Mouse (Mus musculus) heart, adult 8-10 months (tissue): Measurements from ENCODE around the gene Tnnt1. TPM values are rescaled to one million over a fixed set of nuclear protein-coding genes. Genes with fewer than 3 reads are reported as not detected.

Experiments used
- DNase-seq: peaks from one replicate; pipeline ENCODE4 v3.0.0; 2022; ENCODE audit warnings: low spot score
- total RNA-seq, 4 experiments: library from RNA; stranded (reverse); gene quantifications; 2 replicates each; pipeline ENCODE4 v1.2.4; 2022

Gene Tnnt1
- total RNA-seq, 4 experiments from 2014 or later, result 12.4 to 22.1 (median 19.0) TPM

DNA sequence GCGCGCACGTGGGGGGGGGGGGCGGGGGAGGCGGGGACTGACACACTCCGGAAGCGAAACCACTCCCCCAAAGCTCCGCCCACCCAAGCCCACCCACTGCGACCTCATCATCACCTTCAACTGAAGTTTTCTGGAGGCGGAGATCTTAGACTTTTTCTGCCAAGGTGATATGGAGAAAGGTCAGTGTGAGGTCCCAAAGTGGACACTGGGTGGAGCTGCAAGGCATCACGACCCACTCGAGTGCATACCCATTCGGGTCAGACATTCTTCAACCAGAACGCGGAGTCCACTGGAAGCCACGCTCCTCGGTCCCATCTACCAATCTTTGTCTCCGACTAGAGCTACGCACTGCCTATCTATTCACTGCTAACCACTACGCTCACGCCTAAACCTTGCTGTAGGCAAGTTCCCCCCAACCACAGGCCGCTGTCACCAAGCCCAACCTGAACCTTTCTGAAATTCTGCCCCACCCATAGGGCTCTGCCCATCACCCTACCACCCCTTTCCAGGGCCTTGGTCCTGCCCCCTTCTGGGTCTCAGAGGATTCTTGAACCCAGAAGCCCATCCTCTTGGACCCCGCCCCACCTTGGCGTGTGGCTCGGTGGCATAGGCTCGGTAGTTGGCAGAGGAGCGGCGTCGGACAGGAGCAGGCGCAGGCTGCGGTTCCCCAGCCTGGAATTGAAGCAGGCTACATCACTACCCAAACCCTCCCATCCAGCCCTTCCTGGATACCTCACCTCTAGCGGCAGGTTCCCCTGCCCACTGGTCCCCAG lies 5.2 kb upstream of the Tnnt1 start:
- DNase-seq, result no peak

DNA sequence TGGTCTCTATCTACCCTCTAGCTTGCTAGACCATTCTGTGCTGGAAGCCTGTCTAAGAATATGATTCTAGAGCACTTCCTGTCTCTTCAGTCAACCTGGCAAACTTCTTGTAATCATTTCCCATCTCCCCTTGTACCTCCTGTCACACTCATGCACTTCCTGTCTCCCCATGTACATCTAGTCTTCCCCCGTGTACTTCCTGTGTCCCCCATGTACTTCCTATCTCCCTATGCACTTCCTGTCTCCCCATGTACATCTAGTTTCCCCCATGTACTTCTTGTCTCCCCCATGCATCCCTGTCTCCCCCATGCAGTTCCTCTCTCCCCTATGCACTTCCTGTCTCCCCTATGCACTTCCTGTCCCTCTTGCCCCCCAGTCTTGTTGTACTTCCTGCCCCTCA lies 2.3 kb upstream of the Tnnt1 start:
- DNase-seq, result no peak

DNA sequence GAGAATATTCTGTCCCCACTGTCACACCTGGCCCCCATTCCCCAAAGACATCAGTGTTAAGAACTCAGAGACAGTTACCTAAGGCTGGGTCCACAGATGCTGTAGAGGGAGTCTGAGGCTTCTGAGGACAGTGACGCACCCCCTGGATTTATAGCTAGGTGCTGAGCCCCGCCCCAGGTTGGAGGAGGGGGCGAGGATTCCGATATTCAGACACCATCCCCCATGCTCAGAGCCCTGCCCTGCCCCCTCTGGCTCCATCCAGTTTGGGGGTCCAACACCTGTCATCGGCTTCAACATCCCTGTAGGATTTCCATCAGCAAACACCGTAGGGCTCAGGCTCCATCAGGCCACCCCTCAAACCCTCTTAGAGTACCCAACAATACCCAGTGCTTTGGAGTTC lies 329 bp downstream of the Tnnt1 start:
- DNase-seq, result no peak

DNA sequence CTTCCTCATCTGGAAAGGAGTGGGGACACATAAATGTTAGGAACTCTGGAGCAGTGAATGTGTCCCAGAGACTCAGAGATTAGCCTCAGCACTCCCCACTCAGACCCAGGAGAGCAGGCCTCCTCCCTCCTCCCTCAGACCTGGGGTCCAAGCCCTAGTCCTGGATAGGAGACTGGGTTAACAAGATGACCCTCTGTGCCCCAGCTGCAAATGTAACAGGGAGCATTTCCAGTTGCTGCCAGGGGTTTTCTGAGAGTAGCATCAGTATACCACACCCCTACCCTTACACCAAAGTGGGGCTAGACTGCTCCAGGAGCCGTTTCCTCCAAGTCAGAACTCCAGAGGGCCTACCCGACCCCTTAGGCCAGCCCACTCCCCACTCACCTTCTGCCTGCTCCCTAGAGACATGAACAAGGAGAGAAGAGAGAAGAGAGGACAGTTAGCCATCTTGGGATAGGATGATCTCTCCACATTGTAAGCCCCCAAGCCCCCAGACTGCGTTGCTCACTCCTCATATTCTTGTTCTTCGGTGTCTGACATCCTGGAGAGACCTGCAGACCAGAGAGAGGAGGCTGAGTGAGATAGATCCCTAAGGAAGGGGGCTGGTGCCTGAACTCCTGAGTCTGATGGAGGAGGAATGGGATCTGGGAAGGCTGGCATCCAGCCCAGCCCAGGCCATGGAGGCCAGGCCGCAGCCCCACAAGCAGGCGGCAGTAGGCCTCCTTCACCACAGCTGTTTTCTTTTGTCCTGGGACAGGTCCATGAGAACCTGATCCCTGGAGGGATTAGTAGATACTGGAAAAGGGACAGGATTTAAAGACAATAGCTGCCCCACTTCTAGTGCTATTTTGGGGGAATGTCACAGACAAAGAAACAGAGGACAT lies 2.1 kb downstream of the Tnnt1 start:
- no peak for DNase-seq

DNA sequence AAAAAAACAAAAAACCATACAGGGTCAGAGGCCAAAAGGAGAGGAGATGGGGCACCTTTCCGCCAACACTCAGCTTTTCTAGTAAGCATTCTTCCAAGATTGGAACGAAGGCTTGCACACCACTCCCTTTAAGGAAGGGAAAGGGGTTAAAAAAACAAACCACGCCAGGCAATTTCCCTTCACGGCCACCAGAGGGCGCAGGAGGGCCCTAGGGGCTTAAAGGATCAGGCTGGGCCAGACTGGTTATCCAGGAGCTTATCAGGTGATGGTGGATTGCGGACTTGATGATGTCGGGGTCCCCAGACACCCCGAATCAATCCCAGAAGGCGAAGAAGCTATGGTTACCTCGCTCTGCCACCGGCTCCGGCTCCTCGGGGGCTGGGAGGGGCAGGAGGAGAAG lies 2.9 kb downstream of the Tnnt1 start:
- DNase-seq, result no peak

DNA sequence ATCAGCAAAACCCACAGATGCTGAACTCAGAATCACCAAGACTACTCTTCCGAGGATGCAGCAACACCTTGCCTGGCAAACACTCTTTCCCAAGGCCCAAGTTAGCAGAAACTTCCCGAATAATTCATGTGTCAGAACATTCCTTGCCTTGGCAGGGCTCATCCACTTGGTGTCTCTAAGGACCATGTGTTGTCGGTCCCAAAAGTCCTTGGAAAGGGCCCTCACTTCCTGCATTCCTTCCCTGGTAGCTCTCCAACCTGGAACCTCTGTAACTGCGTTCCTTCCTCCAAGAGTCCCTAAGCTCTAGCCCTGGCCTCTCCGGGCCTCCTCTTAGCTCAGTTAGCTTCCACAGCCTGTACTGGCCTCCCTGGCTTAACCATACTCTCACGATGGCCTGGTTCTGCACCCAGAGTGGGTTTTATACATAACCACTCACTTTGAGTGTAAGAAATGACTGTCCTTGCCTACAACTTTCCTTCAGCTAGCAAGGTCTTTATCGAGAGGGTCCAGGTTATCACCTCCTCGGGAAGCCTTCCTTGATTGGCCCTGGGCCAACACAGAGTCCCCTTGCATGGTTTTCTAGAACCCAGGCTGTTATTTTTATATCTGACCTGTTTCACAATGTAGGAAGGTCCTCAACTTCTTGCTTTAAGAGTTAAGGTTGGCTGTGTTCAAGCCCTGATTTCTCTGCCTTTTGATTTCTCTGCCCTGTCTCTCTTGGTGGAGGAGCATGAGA lies 4.5 kb downstream of the Tnnt1 start:
- no peak for DNase-seq

DNA sequence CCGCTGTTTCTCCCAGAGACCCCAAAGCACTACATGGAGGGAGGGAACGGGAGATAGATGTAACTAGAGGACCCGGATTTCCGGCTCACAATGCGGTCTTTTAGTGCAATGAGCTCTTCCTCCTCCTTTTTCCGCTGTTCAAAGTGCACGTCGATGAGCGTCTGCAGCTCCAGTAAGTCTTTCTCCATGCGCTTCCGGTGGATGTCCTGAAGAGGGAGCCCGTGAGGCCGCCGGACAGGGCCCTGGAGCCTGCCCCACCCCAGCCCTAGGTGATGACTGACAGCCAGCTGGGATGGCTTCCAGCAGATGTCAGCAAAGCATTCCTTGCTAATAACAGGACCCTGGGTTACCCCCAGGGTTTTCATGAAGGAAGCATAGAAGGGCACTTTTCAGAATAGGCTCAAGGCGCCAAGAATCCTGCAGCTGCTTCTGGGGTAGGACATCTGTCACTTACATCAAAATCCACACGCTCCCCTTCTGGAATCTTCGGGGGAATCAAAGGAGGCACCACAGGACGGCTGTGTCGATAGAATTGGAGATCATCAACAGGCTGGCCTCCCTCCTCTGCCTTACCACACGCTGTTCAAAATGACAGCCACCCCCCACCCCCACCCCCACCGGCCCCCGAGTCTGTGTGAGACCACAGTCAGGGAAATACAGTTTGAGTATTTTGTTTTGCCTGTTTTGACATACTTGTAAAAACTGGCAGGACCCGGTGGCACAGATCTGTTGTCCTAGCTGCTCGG lies 6.1 kb downstream of the Tnnt1 start:
- DNase-seq, result peak; percentile 84

DNA sequence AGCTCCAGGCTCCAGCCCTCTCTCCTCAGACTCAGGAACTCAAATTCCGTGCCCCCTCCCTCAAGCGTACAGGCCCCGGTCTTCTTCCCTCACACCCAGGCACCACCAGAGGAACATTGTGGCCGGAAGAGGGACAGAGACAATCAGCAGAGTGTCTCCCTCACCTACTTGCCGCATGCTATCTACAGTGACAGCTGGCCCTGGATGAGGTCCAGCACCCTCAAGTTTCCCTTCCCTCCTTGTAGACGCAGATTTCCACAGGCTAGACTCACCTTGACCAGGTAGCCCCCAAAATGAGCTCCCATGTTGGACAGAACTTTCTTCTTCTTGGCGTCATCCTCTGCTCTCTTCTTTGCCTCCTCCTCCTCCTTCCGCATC lies 7.5 kb downstream of the Tnnt1 start:
- DNase-seq, result no peak

DNA sequence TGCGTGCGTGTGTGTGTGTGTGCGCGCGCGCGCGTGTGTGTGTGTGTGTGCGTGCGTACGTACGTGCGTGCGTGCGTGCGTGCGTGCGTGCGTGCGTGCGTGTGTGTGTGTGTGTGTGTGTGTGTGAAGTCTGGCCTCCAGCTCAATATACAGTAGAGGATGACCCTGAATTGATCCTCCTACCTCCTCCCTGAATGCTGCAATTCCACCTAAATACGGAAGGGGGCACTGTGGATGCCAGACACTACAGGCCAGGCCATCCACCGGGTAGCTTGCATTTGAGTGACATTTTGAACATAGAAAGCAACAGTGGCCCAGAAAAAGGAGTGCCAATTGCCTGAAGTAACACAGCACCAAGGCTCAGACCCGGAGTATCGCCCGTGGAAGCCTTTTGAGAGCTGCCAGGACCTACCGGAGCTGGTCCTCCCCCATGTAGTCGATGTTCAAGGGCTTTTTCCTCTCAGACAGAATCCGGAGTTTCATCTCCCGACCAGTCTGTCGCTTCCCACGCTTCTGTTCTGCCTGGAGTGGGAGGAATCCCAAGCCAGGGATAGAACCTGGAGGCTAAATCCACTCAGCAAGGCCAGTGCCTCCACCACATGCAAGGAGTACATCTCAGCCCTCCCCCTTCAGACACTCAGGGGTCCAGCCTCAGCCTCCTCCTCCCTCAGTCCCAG lies 8.0 kb downstream of the Tnnt1 start:
- no peak for DNase-seq

DNA sequence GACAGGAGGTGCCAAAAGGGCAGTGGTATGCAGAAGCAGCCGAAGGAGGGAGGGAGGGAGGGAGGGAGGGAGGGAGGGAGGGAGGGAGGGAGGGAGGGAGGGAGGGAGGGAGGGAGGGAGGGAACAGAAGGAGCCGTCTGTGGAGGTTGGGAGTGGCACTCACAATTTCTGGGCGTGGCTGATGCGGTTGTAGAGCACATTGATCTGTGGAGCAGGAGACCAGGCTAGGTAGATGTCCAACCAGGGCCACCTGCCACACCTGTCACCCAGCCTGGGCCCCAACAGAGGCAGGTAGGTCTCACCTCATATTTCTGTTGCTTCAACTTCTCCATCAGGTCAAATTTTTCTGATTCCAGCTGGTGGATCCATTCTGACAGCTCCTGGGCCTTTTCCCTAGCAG lies 9.0 kb downstream of the Tnnt1 start:
- DNase-seq, result no peak

DNA sequence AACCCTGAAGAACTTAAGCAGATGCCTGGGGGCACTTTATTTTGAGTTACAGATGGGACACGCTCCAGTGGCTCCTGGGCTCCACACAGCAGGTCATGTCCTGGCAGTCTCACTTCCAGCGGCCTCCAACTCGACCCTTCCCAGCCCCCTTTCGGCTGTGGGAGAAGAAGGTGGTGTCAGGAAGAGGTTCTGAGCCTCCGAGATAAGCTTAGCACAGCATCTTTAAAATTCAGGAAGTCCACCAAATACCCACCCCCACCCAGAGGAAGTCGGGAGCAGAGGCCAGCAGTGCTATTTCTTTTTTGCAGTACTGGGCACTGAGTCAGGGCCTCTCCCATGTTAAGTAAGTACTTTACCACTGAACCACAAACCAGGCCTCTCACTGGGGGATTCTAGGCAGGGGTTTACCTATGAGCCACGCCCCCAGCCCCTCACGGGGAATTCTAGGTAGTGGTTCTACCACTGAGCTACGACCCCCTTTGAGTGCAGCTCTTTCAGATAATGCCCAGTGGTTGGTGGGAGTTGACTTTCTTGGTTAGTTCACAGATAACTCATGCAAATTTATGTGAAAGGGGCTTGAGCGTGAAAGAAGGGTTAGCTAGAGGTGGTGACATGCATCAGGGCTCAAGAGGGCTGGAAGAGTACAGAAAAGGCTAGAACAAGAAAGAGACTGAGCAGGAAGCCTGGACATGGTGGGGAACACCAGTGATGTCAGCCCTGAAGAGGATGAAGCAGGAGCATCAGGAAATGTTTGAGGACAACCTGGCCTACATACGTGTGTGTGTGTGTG lies 11.3 kb downstream of the Tnnt1 start:
- no peak for DNase-seq

DNA sequence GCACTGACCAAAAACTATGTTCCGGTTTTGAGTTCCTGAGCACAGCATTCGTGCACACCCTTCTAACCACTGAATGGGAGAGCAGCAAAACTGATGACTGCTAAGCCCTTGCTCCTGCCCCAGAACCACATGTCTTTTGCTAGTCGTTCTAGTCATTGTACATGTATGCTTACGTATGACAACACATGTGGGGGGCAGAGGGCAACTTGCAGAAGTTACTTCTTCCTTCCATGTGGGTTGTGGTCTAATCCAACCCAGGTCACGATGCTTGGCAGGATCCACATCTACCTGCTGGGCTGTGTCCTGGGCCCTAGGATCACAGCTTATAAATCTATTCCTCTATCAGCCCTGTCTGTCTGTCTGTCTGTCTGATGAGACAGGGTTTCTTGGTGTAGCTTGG lies 12.3 kb downstream of the Tnnt1 start:
- DNase-seq, result no peak

DNA sequence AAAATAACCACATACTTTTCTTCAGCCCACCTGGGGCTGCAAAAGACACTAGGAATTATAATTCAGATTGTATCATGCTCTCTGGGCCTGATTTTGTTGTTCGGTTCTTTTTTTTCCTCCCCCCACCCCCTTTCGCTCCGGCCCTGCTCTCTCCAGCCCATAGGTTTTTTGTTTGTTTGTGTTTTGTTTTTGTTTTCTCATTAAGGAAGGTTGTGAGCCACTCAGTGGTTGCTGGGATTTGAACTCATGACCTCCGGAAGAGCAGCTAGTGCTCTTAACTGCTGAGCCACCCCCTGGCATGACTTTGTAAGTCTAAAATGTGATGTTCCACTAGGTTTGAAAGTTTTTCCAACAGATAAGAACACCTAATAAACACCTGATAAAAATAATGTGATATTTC lies 13.1 kb downstream of the Tnnt1 start:
- no peak for DNase-seq

DNA sequence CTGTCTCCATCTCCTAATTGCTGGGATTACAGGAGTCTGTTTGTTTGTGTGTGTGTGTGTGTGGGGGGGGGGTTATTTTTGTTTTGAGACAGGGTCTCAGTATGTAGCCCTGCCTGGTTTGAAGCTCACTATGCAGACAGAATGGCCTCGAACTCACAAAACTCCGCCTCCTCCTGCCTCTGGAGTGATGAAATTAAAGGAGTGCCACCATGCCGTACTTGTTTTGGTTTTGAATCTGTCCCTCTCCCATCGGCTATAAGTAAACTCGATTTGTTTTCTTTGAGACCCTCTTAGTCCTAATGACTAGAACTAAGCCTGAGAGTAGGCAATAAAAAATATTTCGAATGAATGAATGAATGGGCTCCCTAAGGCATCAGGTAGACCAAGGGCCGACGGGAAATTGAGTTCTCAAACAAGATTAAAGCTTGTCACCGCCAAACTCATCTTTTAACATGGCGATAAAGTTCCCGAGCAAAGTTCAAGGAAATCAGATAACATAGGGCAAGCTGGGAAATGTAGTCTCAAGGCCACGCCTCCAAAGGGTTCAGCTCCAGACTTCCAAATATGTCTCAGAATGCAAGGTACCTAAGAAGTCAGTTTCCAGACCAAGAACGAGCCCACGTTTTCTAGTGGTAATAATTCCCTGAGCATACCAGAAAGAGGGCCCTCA lies 13.6 kb downstream of the Tnnt1 start:
- peak; percentile 70 for DNase-seq

DNA sequence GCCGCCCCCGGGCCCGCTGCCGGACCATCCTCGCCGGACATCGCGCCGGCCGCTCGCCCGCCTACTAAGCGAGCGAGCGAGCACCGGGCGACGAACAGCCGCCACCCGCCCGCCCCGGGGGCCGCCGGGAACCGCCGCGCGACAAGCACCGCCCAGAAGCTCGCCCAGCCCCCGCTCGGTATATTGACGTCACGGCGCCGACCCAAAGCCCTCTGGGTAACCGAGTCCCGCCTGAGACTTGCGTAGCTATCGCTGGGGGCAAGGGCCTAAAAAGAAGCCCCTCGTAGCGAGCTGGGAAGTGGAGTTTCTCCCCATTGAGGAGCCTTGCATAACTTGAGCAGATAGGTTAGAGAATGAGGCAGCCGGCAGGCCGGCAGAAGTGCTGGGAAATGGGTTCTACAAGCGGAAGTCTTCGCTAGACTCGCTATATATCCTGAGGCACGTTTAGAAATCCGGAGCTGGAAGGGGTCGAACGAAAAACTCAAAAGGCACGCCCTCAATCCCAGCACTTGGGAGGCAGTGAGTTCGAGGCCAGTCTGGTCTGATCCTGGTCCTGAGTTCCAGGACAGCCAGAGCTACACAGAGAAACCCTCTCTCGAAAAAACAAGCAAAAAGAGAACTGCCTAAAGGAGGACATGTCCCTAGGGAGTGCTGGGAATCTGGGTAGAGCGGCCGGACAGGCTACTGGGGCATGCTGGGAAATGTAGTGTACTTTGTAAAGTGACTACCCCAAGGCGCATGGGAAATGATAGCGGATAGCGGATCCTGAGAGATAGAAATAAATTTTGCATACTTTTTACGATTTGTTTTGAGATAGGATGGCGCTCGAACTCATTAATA lies 14.4 kb downstream of the Tnnt1 start, which contains the start of gene Ppp1r12c:
Gene Ppp1r12c (minus strand): TSS at position 123 of the 840 bp plus-strand sequence.
- peak; percentile 97 for DNase-seq

DNA sequence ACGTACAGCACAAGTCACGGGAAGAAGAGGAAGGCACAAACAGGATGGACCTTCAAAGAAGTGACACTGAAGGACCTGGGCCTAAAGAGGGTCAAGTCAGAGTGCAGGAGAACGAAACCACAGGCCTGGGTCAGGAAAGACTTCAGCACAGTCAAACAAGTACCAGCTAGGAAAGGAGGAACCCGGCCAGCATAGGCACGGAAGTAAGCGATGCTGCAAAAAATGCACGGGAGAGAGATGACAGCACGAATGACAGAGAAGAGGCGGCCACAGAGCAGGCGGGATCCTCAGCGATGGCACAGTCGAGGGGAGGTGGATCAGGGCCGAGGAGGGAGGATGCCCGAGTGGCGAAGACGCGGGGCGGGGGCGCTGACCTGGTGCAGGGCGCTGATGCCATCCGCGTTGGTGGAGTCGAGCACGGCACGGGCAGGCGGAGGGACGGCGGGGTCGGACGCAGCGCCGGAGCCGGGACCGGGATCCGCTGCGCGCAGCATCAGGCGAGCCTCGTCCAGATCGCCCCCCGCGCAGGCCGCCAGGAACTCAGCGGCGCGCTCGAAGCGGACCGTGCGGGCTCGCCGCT lies 15.2 kb downstream of the Tnnt1 start:
- no peak for DNase-seq

DNA sequence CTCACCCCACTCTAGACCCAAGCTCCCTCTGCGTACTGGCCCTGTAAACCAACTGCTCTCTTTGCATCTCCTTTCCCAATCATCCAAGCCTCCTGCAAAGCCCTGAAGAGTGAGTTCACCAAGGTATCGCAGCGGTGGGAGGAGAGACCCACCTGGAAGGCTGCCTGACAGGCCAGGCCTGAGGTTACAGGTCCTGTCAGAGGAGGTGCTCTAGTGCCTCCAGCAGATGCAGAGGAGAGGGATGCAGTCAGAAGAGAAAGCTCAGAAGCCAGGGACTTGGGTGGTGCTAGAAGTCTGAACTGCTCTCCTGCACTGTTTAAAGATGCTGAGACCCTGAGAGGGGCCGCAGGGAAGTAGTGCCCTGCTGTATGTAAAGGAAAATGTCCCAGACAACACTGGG lies 17.1 kb downstream of the Tnnt1 start:
- no peak for DNase-seq

DNA sequence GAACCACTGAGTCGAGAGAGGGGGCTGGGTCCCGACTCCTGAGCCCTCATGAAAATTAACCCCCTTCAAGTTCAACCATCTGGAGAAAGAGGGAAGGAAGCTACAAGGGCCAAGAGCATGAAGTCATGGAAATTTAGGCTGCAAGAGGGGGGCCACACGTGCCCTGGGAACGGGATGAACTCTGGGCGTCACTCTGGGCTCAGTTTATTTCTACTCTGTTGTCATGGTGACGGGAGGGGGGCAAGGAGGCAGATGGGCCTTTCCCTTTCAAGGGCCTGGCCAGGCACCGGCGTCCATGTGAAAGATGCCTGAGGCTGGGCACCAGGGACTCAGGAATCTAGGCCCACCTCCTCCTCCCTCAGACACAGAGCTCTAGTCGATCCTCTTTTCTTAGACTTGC lies 17.9 kb downstream of the Tnnt1 start:
- peak; percentile 92 for DNase-seq
